Mouse (Mus musculus) layer of hippocampus, adult 9-11 months (tissue): ENCODE measurements around the gene Eps8l3.
A peak's percentile ranks its signal among the peaks of the same experiment; 100 is the strongest.

ENCODE experiments used
- DNase-seq: peaks from one replicate; pipeline ENCODE4 v3.0.0; 2022

Gene Eps8l3

DNA sequence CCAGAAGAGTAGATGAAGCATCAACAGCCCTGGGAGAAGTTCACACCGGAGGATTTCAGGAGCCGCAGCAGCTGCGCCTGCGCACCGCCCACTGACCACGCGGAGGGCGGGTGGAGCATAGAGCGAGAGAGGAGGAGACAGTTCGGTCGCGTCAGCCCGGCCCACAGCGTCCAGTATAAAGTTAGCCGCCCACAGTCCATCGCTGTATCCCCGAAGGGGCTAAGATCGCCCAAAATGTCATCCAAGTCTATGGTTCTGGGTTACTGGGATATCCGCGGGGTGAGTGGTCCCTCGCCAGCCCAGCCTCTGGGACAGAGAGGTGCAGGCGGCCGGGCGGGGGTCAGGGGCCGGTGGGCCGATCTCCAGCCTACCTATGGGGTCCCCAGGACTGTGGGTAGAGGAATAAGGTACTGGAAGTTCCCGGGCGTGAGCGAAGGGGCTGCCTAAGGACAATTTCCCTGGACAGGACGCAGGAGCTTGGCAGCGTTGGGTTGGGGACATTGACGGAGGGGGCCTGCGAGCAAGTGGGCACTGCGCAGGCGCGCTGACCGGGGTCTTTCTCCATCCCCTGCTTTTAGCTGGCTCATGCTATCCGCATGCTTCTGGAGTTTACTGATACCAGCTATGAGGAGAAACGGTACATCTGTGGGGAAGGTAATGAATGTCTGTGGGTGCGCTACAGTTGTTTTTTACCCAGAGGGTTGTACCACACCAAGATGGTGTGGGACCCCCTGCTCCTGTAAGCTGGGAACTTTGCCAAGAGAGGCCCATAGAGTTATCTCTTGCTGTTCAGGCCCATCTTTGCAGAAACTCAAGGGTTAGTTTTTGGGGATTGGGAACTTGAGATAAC, 18.9 kb downstream of the Eps8l3 start, which contains the start of gene Gstm5:
Gstm5 (plus strand) TSS at position 102 of the 850 bp plus-strand sequence.
- peak; percentile 89 for DNase-seq

DNA sequence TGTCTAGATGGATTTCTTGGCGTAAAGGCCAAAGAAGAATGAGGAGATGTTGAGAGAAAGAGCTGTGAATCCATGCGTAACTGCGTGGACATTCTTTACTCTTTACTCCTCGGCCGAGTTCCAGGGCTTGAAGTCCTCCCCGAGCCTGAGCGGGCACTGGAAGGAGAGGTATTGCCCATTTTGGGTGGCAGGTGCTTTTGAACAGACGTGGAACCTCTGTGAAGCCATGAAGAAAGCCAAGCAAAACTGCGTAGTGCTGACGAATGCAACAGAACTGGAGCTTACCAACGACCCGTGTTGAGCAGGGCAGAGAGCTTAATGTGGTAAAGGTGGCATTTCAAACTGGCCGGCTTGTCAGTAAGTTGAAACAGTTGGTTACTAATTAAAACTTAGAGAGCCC, 21.7 kb downstream of the Eps8l3 start:
- no peak for DNase-seq

DNA sequence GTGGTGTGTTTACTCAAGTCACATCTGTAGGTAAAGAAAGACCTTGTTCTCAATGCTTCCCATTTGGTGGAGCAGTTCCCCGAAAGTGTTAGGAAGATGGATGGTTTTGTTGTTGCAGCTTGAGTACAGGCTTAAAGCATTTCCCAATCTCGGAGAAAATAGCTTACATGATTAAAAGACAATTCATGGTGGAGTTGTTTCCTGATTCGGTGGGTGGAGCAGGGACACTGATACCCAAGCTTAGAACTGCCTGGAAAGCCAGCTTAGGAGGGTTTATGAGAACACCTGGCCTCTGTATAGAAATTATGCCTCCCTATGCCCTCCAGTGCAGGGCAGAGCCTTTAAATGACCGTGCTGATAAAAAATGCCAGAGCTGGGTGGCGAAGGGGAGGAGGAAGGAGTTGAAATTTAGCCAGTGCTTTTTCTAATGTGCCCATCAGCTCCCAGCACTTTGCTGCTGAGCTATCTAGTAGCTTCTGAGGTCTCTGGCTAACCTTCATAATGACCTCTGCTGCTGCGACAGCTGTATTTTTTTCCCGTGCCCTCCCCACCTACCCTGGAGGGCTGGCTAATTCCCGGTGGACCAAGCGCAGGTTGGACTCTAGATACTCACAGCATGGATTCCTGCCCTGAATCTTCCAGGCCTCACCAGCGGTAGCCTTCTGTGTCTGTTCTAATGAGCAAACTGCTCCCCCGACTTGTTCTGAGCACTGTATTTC, 24.1 kb downstream of the Eps8l3 start:
- no peak for DNase-seq

DNA sequence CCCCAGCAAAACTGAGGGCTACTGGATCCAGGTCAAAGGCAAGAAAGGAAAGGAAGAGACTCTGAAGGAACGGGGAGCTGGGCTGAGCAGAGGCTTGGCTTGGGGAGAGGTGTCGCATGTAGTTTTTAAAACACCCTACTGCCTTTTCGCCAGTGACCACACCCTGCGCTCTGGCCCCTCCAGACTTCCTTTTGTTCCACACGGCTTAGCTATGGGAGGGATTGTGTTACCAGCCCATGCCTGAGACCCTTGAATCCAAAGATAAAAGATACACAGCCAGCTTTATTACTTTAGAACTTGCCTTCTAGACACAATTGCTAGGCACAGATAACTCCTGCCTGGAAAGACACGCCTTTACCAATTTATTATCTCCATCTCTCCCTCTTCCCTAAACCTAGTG, 28.9 kb downstream of the Eps8l3 start:
- DNase-seq: no peak

DNA sequence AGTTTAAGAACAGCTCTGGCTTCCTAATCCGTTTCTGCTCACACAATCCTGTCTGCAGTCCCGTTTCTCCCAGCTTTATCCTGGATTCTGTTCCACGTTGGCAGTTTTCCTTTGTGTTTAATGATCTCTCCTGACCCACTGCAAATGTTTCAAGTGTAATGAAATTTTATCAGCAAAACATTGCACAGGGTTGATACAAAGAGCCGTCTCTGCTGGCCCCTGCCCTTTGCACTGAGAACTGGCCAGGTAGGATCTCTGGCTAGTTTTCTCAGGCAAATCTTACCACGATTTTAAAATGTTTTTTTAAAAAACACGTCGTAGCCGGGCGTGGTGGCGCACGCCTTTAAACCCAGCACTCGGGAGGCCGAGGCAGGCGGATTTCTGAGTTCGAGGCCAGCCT, 39.6 kb downstream of the Eps8l3 start:
- no peak for DNase-seq

DNA sequence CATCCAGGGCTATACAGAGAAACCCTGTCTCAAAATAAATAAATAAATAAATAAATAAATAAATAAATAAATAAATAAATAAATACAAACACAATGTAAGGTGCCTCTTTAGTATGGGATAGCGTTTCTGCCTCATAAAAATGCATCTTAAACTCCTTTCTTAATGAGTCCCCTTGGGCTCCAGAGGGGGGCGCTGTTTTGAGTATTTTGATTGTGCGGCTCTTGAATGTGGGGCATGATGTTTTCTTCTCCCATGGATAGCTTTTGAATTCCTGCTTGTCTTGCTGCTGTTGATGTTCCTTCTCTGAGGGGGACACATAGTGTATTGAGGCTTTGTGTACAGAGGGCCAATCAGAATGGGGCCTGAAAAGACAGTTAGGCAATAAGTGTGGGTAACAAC, 40.1 kb downstream of the Eps8l3 start:
- DNase-seq: no peak

DNA sequence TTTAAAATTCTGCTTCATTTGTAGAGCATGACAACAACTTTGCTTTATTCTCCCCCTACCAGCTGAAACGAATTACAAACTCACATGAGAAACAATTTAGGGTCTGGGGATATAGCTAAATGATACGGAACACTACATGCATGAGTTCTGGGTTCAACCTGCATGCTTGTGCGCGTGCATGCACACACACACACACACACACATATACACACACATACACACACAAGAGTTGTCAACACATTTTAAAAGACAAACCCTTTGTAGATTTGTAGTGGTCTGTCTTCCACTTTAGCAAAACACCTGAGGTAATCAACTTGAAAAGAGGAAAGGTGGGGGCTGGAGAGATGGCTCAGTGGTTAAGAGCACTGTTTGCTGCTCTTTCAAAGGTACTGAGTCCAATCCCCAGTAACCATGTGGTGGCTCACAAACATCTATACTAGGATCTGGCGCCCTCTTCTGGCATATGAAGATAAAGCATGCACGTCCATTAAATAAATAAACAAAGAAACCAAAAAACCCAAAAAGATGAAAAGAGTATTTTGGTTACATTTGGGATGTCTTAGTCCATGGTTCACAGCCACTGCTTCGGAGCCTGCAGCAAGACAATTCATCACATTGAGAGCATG, 40.9 kb downstream of the Eps8l3 start:
- peak; percentile 61 for DNase-seq

DNA sequence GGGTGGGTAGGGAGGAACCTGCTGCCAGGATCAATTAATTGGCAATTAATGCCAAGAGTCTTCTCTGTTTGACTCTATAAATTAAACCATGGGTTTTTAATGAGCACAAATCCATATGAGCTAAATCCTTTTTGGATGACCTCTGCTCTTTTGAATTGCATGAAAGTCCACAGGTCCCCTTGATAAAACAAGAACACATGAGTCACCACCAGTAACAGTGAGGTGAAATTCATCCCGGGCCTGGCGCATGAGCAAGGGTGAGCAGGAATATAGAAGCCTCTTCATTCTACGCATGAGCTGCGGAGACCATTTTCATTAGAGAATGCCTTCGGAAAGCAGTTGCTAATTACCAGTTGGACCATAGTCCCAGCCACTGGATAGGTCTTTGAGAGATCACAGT, 43.3 kb downstream of the Eps8l3 start:
- DNase-seq: no peak

DNA sequence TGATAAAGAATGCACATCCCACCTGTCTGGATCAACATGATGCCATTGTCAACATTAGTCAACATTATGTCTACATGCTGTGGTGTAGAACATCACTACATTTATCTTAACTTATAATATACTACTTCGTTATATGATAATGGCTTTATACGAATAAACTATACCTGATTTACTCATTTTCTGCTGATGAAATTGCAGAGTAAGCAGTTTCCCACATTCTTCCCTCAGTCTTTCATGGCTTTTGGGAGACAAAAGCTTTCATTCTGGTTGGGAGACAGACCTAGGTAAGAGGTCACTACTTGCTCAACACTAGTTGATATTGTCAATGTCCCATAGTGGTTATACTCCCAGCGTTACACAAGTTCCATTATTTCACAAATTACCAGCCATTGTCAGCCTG, 48.3 kb downstream of the Eps8l3 start:
- no peak for DNase-seq

DNA sequence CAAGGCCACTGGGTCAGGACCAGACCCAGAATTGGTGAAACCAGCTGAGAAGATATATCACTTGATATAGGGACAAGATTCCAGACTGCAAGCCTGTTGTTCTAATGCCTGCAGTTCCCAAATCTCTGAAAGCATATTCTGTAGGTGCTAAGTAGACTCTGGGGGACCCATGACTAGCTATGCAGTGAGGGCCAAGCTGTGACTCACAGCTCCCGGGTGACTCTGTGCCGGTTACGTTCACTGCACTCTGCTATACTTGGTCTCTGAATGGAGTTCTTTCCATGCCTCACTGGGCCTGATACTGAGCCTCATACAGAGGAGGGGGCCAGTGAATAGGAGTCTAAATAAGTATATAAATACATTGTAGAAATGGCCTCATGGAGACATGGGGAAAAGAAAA, 50.8 kb downstream of the Eps8l3 start:
- no peak for DNase-seq

DNA sequence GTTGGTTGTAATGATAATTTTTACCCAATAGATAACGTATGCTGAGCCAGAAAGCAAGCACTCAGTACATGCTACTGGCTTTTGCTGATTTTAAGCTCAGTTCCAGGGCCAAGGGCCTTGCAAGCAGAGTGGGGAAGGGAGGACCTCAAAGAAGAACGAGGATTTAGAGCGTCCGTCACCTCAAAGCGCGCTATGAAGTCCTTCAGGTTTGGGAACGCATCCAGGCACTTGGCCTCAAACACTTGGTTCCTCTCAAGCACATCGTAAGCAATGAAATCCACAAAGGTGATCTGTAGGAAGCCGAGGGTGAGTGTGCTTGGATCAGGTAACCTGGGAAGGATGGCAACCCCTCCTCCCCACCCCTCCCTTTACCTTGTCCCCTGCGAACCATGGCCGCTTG, 51.7 kb downstream of the Eps8l3 start:
- no peak for DNase-seq

DNA sequence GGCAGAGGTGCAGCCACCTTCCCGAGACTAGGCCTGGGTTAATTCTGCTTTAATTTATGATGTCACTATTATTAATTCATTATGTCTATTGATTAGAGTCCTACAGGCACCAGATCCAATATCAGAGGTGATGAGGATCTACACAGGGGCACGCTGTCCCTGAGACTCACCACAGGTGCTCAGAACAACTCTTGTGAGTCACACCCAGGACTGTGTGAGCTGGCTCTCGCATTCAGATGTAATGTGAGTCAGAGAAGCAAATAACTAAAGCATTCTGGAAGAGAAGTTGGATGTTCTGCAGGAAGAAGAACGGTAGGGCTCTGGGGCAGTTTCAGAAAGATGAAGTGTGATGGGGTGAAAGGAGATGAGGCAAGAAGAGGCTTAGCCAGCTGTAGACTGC, 52.2 kb downstream of the Eps8l3 start:
- no peak for DNase-seq

DNA sequence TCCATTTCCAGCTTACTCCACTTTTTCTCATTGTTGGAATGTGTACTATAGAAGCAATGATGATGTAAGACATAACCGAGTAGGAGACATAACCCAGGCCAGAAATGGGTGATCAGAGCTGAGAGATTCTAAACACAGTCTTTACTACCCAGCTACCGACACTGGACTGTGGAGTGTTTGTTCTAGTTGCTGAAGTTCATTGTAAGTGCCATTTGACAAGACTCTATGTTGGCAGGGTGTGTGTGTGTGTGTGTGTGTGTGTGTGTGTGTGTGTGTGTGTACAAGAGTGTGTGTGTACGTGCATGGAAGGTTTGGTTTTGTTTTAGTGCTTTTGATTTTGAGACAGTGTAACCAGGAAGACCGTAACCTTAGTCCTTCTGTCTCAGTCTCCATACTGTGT, 52.7 kb downstream of the Eps8l3 start:
- no peak for DNase-seq

DNA sequence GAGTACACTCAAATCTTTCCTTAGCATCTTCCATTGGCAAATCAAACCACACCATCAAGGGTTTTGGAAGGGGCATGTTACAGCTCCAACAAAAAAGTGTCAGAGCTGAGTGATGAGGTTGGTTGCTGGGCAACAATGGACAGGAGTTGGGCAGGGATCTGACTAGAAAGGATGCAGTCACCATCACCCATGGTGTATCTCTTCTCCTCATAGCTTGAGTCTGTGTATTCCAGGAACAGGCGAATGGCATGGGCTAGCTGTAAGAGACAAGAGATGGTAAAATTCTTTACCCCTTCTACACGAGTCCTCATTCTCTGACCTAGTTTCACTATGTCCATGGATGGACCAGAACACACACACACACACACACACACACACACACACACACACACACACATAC, 54.1 kb downstream of the Eps8l3 start:
- no peak for DNase-seq

DNA sequence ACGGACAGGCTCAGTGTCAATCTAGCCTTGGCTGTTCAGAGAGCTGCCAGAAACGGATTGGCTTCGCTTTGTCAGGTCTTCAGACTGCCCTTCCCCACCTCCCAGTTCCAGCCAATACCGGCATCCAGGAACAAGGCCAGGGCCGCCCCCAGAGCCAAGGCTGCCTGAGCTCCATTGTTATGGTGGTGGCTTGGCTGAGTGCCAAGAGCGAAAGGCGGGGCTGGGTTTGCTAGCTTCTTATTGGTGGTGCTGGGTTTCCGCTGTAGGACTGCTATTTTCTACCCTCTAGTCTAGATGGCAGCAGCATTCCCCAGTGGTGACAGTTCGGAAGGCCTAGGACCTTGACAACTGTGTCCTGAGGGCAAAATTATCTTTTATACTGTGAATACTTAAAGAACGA, 54.6 kb downstream of the Eps8l3 start, which contains the start of gene Gstm7:
Gstm7 (minus strand) TSS at position 148 of the 400 bp plus-strand sequence.
- DNase-seq: peak; percentile 99

DNA sequence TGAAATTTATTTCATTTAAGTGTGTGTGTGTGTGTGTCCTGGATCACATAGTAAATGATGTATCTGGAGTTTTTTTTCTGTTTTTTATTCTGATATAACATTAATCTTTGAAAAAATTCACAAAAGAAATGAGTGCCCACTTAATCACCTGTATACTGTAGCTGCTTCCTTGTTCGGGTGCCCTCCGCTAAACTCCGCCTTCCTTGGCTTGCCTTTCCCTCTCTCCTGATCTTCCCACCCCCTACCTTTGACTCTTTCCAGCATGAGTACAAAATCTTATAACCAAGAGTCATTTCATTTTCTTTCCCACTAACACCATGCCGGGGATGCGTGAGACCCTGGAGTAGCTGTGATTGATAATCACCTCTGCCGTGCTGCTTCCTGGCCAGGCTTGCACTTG, 55.1 kb downstream of the Eps8l3 start:
- DNase-seq: no peak

DNA sequence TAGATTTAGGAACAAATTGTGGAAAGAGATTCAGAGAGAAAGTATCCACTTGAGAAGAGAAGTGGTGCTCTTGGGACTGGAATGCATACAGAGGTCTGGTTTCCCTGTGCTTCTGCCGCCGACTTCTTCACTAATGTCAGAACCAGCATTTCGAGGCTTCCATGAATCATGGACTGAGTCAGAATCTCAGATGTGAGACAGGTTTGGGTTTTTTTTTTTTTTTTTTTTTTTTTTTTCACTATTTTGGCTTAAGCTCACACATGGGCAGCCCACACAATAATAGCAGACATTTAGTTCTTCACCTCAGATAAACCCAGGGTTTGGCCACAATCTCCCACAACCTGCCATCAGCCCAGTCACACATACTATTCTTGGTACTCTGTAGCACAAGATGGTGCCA, 58.2 kb downstream of the Eps8l3 start:
- no peak for DNase-seq

DNA sequence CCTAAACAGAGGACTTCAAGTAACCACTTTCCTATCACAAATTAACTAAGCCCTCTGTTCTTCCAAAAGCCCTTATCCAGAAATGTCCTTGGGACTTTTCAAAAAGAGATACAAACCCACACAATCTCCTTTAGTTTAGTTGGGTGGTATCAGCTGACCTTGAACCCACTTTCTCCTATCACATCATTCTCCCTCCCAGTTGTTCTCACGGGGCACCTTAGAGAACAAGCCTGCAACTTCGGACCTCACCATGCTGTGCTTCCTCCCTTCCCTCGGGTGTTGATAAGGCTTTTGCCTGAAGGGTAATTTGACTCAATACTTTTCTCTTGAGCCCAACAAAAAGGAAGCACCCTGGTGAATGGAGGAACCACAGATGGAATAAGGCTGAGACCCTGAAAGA, 58.9 kb downstream of the Eps8l3 start:
- DNase-seq: no peak

DNA sequence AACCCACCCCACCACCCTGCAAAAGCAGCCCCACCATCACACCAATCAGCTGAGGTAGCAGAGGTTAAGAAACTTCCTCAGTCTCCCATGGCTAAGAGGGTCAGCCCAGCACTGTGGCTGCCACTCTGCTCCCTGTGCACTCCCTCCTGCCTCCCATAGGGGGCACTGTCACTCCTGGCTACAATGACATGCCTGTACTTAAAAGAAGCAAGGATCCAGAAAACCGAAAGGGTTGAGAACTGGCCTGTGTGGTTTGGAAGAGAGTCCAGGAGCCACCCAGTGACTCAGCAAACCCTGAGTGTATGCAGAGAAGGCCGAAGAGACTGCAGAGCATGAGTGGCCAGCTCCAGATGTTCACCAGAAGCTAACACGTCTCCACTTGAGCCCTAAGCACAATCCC, 62.4 kb downstream of the Eps8l3 start:
- peak; percentile 57 for DNase-seq

DNA sequence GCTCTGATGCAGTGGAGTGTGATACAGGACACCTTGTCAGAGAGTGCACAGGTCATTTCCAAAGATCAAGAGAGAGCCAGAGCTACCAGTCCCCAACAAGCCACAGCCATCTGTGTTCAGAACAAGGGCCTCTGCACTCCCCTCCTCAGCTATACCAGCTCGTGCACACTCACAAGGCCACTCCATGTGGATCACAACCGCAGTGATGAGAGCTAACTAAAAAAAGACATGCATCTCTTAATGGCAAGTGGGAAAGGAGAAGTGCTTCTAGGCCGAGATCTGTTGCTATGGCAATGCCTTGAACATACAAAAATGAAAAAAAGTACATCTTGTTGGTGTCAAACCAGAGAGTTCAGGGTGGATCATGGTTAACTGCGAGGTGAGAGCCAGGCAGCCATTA, 62.8 kb downstream of the Eps8l3 start:
- DNase-seq: peak; percentile 47

DNA sequence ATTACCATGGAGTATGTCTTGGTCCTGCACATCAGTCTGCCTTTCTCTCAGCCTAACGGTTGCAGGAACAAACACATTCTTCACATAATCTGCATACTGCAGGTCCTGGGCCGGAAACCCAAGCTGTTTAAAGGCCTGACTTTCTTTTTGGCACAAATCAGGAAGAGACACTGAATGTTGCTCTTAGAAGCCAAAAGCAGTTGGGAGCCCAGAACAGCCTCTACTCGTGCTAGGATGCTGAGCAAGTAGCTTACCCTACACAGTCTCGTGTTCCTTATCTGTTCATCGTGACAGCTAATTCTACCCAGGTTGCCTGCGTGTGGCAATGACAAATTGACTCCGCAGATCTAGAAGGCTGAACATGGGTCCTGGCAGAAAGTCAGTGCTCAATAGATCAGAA, 63.5 kb downstream of the Eps8l3 start:
- DNase-seq: peak; percentile 34

DNA sequence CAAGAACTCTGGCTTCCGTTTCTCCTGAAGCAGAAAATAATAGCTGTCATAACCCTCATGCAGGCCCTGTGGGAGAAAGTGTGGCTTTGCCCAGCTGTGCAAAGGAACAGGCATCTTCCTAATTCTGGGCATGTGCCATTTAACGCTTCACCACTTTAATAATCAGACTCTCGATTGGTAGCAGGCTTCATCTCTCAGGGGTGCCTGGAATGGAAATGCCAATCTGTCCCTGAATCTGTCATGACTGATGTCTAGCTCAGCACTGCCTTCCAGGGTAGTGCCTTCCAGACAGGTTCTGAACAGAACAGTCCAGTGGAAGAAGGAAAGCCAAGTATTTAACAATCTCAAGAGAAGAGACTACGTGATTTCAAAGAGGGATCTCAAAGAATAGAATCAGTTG, 64.2 kb downstream of the Eps8l3 start:
- peak; percentile 29 for DNase-seq
